In the genomic region with DNA sequence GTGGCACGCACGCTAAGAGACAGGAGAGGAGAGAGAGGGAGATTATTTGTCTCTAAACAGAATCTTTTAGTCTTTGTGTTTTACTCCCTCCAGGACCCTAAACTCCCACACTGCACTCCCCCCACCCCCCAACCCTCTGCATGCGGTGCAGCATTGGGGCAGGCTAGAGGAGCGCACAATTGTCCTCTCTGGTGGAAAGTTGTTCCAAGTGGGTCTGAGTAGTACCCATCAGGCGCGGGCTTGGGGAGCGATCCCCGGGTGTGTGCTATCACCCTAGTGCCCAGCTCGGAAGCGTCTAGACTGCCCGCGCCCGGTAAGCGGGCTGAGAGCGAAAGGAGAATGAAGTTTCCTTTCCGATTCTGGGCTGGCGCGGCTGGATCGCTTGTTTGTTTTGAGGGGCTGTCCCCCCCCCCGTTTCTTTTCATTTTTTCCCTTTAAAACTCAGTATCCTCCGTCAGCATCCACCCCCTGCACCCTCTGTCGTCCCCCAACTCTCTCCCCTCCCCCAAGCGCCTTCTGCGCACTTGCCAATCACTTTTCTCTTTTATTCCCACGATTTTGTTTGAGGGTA, we compare ENCODE assay signal across 8 mouse cellular contexts. TPM values are rescaled to one million over a fixed set of nuclear protein-coding genes. Genes with fewer than 3 reads are reported as not detected.
DNase-seq lines count a peak whose midpoint lies in the region; ATAC-seq lines count a peak whose summit lies in the region.

No protein-coding gene starts in this region.

- ATAC-seq in forebrain, embryonic 11.5 days (replicated peaks; ENCODE audit: low FRiP score) = peak; percentile 57
- peak; percentile 62 for ATAC-seq in hindbrain, embryonic 12.5 days (ENCODE audit: low FRiP score)
- ATAC-seq in liver, embryonic 13.5 days (ENCODE audit: low read depth) = peak; percentile 52
- peak; percentile 49 for ATAC-seq in neural tube, embryonic 11.5 days (ENCODE audit: insufficient read depth, low FRiP score, low TSS enrichment)

- under 1% methylated on average over 24 of the region's 25 CpGs for WGBS in forebrain, embryonic 11.5 days
- under 1% methylated on average over 25 of the region's 25 CpGs for WGBS in hindbrain, embryonic 12.5 days
- WGBS in liver, embryonic 13.5 days (ENCODE audit: insufficient replicate concordance) = under 1% methylated on average over 25 of the region's 25 CpGs
- WGBS in neural tube, embryonic 11.5 days = 0% methylated on average over 25 of the region's 25 CpGs

- H3K27ac ChIP-seq in forebrain, embryonic 11.5 days (ENCODE audit: low read depth, low read length) = peak overlapping the region; percentile 97
- peak overlapping the region; percentile 98 for H3K27ac ChIP-seq in hindbrain, embryonic 12.5 days
- peak overlapping the region; percentile 94 for H3K27ac ChIP-seq in liver, embryonic 13.5 days
- H3K27ac ChIP-seq in neural tube, embryonic 11.5 days (ENCODE audit: low read depth, low read length) = peak overlapping the region; percentile 98

- peaks cover 26% of the 10 kb centered on the region for H3K4me1 ChIP-seq in forebrain, embryonic 11.5 days (replicated peaks; ENCODE audit: control insufficient read depth, insufficient read depth, low read length)
- H3K4me1 ChIP-seq in hindbrain, embryonic 12.5 days = peaks cover 39% of the 10 kb centered on the region
- peaks cover 58% of the 10 kb centered on the region for H3K4me1 ChIP-seq in liver, embryonic 13.5 days (replicated peaks)
- peaks cover 39% of the 10 kb centered on the region for H3K4me1 ChIP-seq in neural tube, embryonic 11.5 days (ENCODE audit: control insufficient read depth, insufficient read depth, low read length)

- DNase-seq in cerebellum, postnatal 10 days = peak; percentile 61 to 71
- no peak for DNase-seq in cerebellum, adult 9-11 months
- DNase-seq in T-cell, adult 2 months (ENCODE audit: low spot score) = peak; percentile 4
- peak; percentile 81 for DNase-seq in forebrain, embryonic 11.5 days (ENCODE audit: low spot score)
- DNase-seq in liver, embryonic 13.5 days = peak; percentile 50
- DNase-seq in neural tube, embryonic 11.5 days (ENCODE audit: low spot score) = peak; percentile 66
- DNase-seq in thymus, postnatal 36 days = peak; percentile 28 to 30

- no peaks in the 10 kb centered on the region for H3K9me3 ChIP-seq in forebrain, embryonic 11.5 days (ENCODE audit: control insufficient read depth, low read length)
- no peaks in the 10 kb centered on the region for H3K9me3 ChIP-seq in hindbrain, embryonic 12.5 days (replicated peaks)
- no peaks in the 10 kb centered on the region for H3K9me3 ChIP-seq in liver, embryonic 13.5 days (replicated peaks)
- H3K9me3 ChIP-seq in neural tube, embryonic 11.5 days (ENCODE audit: control insufficient read depth, low read length) = no peaks in the 10 kb centered on the region

- H3K27me3 ChIP-seq in forebrain, embryonic 11.5 days (ENCODE audit: control insufficient read depth, insufficient read depth, low read length) = no peaks in the 10 kb centered on the region
- H3K27me3 ChIP-seq in hindbrain, embryonic 12.5 days = no peaks in the 10 kb centered on the region
- H3K27me3 ChIP-seq in liver, embryonic 13.5 days = 0 out of 2 replicates have a peak, but pooled peaks cover 6% of the 10 kb centered on the region
- no peaks in the 10 kb centered on the region for H3K27me3 ChIP-seq in neural tube, embryonic 11.5 days (ENCODE audit: control insufficient read depth, insufficient read depth, low read length)

- no peaks in the 10 kb centered on the region for H3K36me3 ChIP-seq in forebrain, embryonic 11.5 days (ENCODE audit: control insufficient read depth, insufficient read depth, low read length)
- H3K36me3 ChIP-seq in hindbrain, embryonic 12.5 days = no peaks in the 10 kb centered on the region
- H3K36me3 ChIP-seq in liver, embryonic 13.5 days = 0 out of 2 replicates have a peak, but pooled peaks cover 12% of the 10 kb centered on the region
- no peaks in the 10 kb centered on the region for H3K36me3 ChIP-seq in neural tube, embryonic 11.5 days (ENCODE audit: control insufficient read depth, insufficient read depth, low read length)

- H3K9ac ChIP-seq in forebrain, embryonic 11.5 days (ENCODE audit: low read length) = peak overlapping the region; percentile 99
- H3K9ac ChIP-seq in hindbrain, embryonic 12.5 days = peak overlapping the region; percentile 99
- peak overlapping the region; percentile 99 for H3K9ac ChIP-seq in liver, embryonic 13.5 days
- H3K9ac ChIP-seq in neural tube, embryonic 11.5 days (ENCODE audit: low read length) = peak overlapping the region; percentile 100

- H3K4me3 ChIP-seq in forebrain, embryonic 11.5 days (ENCODE audit: low read depth, low read length) = peak overlapping the region; percentile 95
- peak overlapping the region; percentile 92 for H3K4me3 ChIP-seq in hindbrain, embryonic 12.5 days
- H3K4me3 ChIP-seq in liver, embryonic 13.5 days (replicated peaks) = peak overlapping the region; percentile 94
- peak overlapping the region; percentile 96 for H3K4me3 ChIP-seq in neural tube, embryonic 11.5 days (ENCODE audit: low read depth, low read length)

- peak overlapping the region; percentile 55 for H3K4me2 ChIP-seq in forebrain, embryonic 11.5 days (ENCODE audit: low read depth, low read length, severe bottlenecking)
- H3K4me2 ChIP-seq in hindbrain, embryonic 12.5 days (replicated peaks) = peak overlapping the region; percentile 80
- peak overlapping the region; percentile 96 for H3K4me2 ChIP-seq in liver, embryonic 13.5 days
- peak overlapping the region; percentile 71 for H3K4me2 ChIP-seq in neural tube, embryonic 11.5 days (ENCODE audit: low read depth)

RNA-seq across cellular contexts. Expression of a gene that starts 8.6 kb away (rescaled TPM):
- polyA plus RNA-seq in forebrain, embryonic 11.5 days (2014; fragmentation: Nextera tagmentation; extraction: Ambion mirVana) = 45.6 and 50.0 TPM in 2 replicates
- 47.3 and 60.5 TPM in 2 replicates for polyA plus RNA-seq in hindbrain, embryonic 12.5 days (2016; fragmentation: Nextera tagmentation; extraction: Ambion mirVana)
- 10.1 and 14.1 TPM in 2 replicates for polyA plus RNA-seq in liver, embryonic 13.5 days (2015; fragmentation: Nextera tagmentation; extraction: Ambion mirVana)
- polyA plus RNA-seq in neural tube, embryonic 11.5 days (2014; fragmentation: Nextera tagmentation; extraction: Ambion mirVana) = 48.3 and 55.9 TPM in 2 replicates
